Mouse (Mus musculus) CH12.LX (cell line): Measurements from ENCODE around the gene Zxdc. TPM values are rescaled to one million over a fixed set of nuclear protein-coding genes. Genes with fewer than 3 reads are reported as not detected.
A peak's percentile ranks its signal among the peaks of the same experiment; 100 is the strongest.

Experiments used
- DNase-seq: peaks from one replicate; pipeline ENCODE4 v3.0.0-alpha.2; 2013; ENCODE audit errors: extremely low read depth
- H3K27ac ChIP-seq: 2 replicates; pipeline ENCODE4 v1.5.1; 2012; ENCODE audit warnings: low read depth, mild to moderate bottlenecking, control low read depth, moderate library complexity; ENCODE audit not compliant: insufficient read depth
- H3K27me3 ChIP-seq: replicated peaks from 2 replicates; pipeline ENCODE3; 2012; ENCODE audit warnings: inconsistent platforms
- H3K36me3 ChIP-seq, 2 experiments: replicated peaks in 1 of 2; 2 replicates each; pipeline versions ENCODE3 to v1.6.1; 2012; ENCODE audit warnings: inconsistent platforms in 1 of 2, low read length in 1 of 2, mild to moderate bottlenecking in 1 of 2, mixed read lengths in 1 of 2, moderate library complexity in 1 of 2; ENCODE audit not compliant: control insufficient read depth in 1 of 2, insufficient read depth in 1 of 2
- H3K4me1 ChIP-seq, 2 experiments: 2 replicates each; pipeline ENCODE4 v1.6.1; 2012; ENCODE audit warnings: inconsistent platforms in 1 of 2, moderate library complexity in 1 of 2; ENCODE audit not compliant: insufficient read depth in 2 of 2, control insufficient read depth in 1 of 2
- H3K4me2 ChIP-seq: 2 replicates; pipeline ENCODE4 v1.6.1; 2012; ENCODE audit warnings: low read depth, mild to moderate bottlenecking, control low read depth; ENCODE audit not compliant: poor library complexity, insufficient read depth, severe bottlenecking
- H3K4me3 ChIP-seq, 3 experiments: fragments of 150-350 bp in 1 of 3; sonication (generic) in 1 of 3; replicated peaks in 1 of 3; 2 replicates each; pipeline versions ENCODE3 to v1.5.1; 2011 to 2012; ENCODE audit warnings: low read depth in 2 of 3, low read length in 2 of 3, mild to moderate bottlenecking in 2 of 3, moderate library complexity in 2 of 3, control low read depth in 1 of 3, improper control_type of control experiment in 1 of 3, inconsistent platforms in 1 of 3, mixed read lengths in 1 of 3; ENCODE audit not compliant: poor library complexity in 1 of 3
- H3K79me2 ChIP-seq: replicated peaks from 2 replicates; pipeline ENCODE4 v1.6.1; 2012; ENCODE audit warnings: mild to moderate bottlenecking, moderate library complexity; ENCODE audit not compliant: control insufficient read depth, poor library complexity, insufficient read depth, severe bottlenecking; ENCODE audit errors: extremely low read depth
- H3K9ac ChIP-seq: 2 replicates; pipeline ENCODE4 v1.6.1; 2012; ENCODE audit warnings: low read depth, mild to moderate bottlenecking, control low read depth, moderate library complexity; ENCODE audit not compliant: insufficient read depth
- H3K9me3 ChIP-seq: replicated peaks from 2 replicates; pipeline ENCODE3; 2012; ENCODE audit warnings: low read length, inconsistent platforms, mixed read lengths
- CHD2 ChIP-seq: IDR thresholded peaks from 2 replicates; pipeline ENCODE4 v1.6.1; 2011; ENCODE audit warnings: low read length, improper control_type of control experiment
- ETS1 ChIP-seq: conservative IDR thresholded peaks from 2 replicates; pipeline ENCODE4 v1.6.1; 2012; ENCODE audit warnings: low read depth, mild to moderate bottlenecking, inconsistent platforms, low read length, improper control_type of control experiment, moderate library complexity
- HCFC1 ChIP-seq: IDR thresholded peaks from 2 replicates; pipeline ENCODE4 v1.6.1; 2012; ENCODE audit warnings: low read depth, mild to moderate bottlenecking, inconsistent platforms, low read length, improper control_type of control experiment
- JUND ChIP-seq: conservative IDR thresholded peaks from 2 replicates; pipeline ENCODE4 v1.6.1; 2011; ENCODE audit warnings: low read depth, low read length, improper control_type of control experiment
- KAT2A ChIP-seq: IDR thresholded peaks from 2 replicates; pipeline ENCODE4 v1.6.1; 2012; ENCODE audit warnings: low read length, improper control_type of control experiment, inconsistent platforms; ENCODE audit not compliant: insufficient replicate concordance
- MAX ChIP-seq: IDR thresholded peaks from 2 replicates; pipeline ENCODE4 v1.6.1; 2011; ENCODE audit warnings: low read length, improper control_type of control experiment
- MAZ ChIP-seq: IDR thresholded peaks from 2 replicates; pipeline ENCODE4 v1.6.1; 2012; ENCODE audit warnings: low read depth, mild to moderate bottlenecking, inconsistent platforms, low read length, improper control_type of control experiment, moderate library complexity
- MEF2A ChIP-seq: IDR thresholded peaks from 2 replicates; pipeline ENCODE4 v1.6.1; 2014; ENCODE audit warnings: low read depth, mild to moderate bottlenecking, inconsistent platforms, low read length, improper control_type of control experiment, borderline replicate concordance
- MYC ChIP-seq: IDR thresholded peaks from 2 replicates; pipeline ENCODE4 v1.6.1; 2011; ENCODE audit warnings: low read depth, mild to moderate bottlenecking, improper control_type of control experiment, low read length
- NELFE ChIP-seq: IDR thresholded peaks from 2 replicates; pipeline ENCODE4 v1.6.1; 2011; ENCODE audit warnings: low read depth, low read length, improper control_type of control experiment
- PAX5 ChIP-seq: IDR thresholded peaks from 2 replicates; pipeline ENCODE4 v1.6.1; 2012; ENCODE audit warnings: low read length, inconsistent platforms, mixed read lengths
- POLR2A ChIP-seq: IDR thresholded peaks from 2 replicates; pipeline ENCODE4 v1.6.1; 2011; ENCODE audit warnings: low read depth, mild to moderate bottlenecking, improper control_type of control experiment, low read length
- POLR2AphosphoS2 ChIP-seq: IDR thresholded peaks from 2 replicates; pipeline ENCODE4 v1.6.1; 2011; ENCODE audit warnings: low read depth, low read length, improper control_type of control experiment
- RAD21 ChIP-seq: IDR thresholded peaks from 2 replicates; pipeline ENCODE4 v1.6.1; 2011; ENCODE audit warnings: low read depth, mild to moderate bottlenecking, low read length, improper control_type of control experiment, moderate library complexity
- RCOR1 ChIP-seq: conservative IDR thresholded peaks from 2 replicates; pipeline ENCODE4 v1.6.1; 2012; ENCODE audit warnings: low read depth, mild to moderate bottlenecking, inconsistent platforms, low read length, improper control_type of control experiment
- TBP ChIP-seq: conservative IDR thresholded peaks from 2 replicates; pipeline ENCODE4 v1.6.1; 2011; ENCODE audit warnings: low read depth, low read length, improper control_type of control experiment
- USF1 ChIP-seq: IDR thresholded peaks from 2 replicates; pipeline ENCODE4 v1.6.1; 2014; ENCODE audit warnings: low read depth, mild to moderate bottlenecking, inconsistent platforms, low read length, improper control_type of control experiment
- ZC3H11A ChIP-seq: IDR thresholded peaks from 2 replicates; pipeline ENCODE4 v1.6.1; 2012; ENCODE audit warnings: low read depth, mild to moderate bottlenecking, inconsistent platforms, low read length, improper control_type of control experiment
- ZMIZ1 ChIP-seq: IDR thresholded peaks from 2 replicates; pipeline ENCODE4 v1.6.1; 2012; ENCODE audit warnings: low read depth, mild to moderate bottlenecking, inconsistent platforms, low read length, improper control_type of control experiment
- dilution Hi-C: fragments of 300-500 bp; cut with MboI; formaldehyde crosslinking; loops from 2 replicates; pipeline ENCODE4 v1.14.3; 2020; ENCODE audit warnings: low sequenced_read_pairs; ENCODE audit not compliant: extremely low pct_unique_long_range_greater_than_20kb, extremely low pct_ligation_motif_present
- in situ Hi-C: fragments of 300-500 bp; cut with MboI; formaldehyde crosslinking; loops from 3 replicates; pipeline ENCODE4 v1.14.3; 2019; ENCODE audit warnings: low sequenced_read_pairs, low pct_ligation_motif_present, low pct_unique_long_range_greater_than_20kb, mixed read lengths
- polyA plus RNA-seq: library from polyadenylated mRNA; unstranded; fragments of >175 nt; gene quantifications from 2 replicates; pipeline ENCODE4 v1.2.1, GENCODE M21; 2012; ENCODE audit warnings: low read depth; ENCODE audit not compliant: insufficient read length
- total RNA-seq, 2 experiments: library from RNA; depleted of rRNA; stranded (reverse); fragments of 300-350 nt in 1 of 2; fragments of >200 nt in 1 of 2; gene quantifications; 2 replicates each; pipeline ENCODE4 v1.2.3; 2012 to 2014

Zxdc gene
- total and polyA plus RNA-seq, 3 experiments, result 4.7 to 8.3 (median 5.2) TPM

GRCm38 (mm10) chr6:90429911-90430310 is 60.6 kb downstream of the Zxdc start:
- DNase-seq, result peak; percentile 18
- in situ Hi-C loops (loop anchor here (10.0 kb wide), 1 partner anchor 95 kb away; no protein-coding TSS in a partner anchor), dilution Hi-C loops (no loop called here)
- Histone ChIP-seq H3K9ac (no peak overlapping the region), H3K36me3 (no peaks in the 10 kb centered on the region), H3K4me1 (peaks cover 0 to 6% of the 10 kb centered on the region in 2 experiments; a peak in 1 of 4 replicates), H3K27ac (no peak overlapping the region), H3K9me3 (no peaks in the 10 kb centered on the region), H3K27me3 (peaks cover 87% of the 10 kb centered on the region), H3K4me2 (no peak overlapping the region), H3K4me3 (no peak overlapping the region), H3K79me2 (no peaks in the 10 kb centered on the region)
- TF ChIP-seq USF1 (no peak), NELFE (no peak), POLR2AphosphoS2 (no peak), JUND (no peak), MEF2A (no peak), CHD2 (no peak), RAD21 (no peak), KAT2A (no peak), ZC3H11A (no peak), MAX (no peak), PAX5 (no peak)

DNA sequence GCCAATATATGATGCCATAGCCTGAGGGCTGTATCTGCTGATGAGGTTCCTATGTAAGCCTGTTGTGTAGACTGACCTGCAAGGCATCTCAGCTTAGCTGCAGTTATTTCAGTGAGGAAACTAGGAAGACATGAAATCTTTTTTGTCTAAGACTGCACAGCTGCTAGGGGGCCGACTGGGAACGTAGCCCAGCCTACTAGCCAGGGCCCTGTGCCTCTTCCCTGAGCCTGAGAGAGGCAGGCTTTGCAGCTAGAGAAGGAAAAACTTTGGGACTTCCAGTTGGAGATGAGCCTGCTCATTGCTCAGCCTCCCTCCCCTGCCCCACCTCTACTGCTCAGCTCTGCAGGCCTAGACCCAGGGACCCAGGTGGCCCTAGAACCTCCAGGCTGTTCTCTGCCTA is 62.2 kb downstream of the Zxdc start:
- in situ Hi-C loops (loop anchor here (10.0 kb wide), 1 partner anchor 93 kb away; no protein-coding TSS in a partner anchor), dilution Hi-C loops (no loop called here)
- H3K79me2 ChIP-seq, result no peaks in the 10 kb centered on the region
- no peaks in the 10 kb centered on the region for H3K9me3 ChIP-seq
- DNase-seq, result no peak
- H3K9ac ChIP-seq, result no peak overlapping the region
- H3K27ac ChIP-seq, result no peak overlapping the region
- no peaks in the 10 kb centered on the region for H3K36me3 ChIP-seq
- no peak for TF ChIP-seq ETS1
- TF ChIP-seq MAX, result no peak
- no peak for TF ChIP-seq HCFC1
- no peak for TF ChIP-seq MAZ
- no peak for TF ChIP-seq TBP
- no peak for TF ChIP-seq MYC
- no peak for TF ChIP-seq ZMIZ1
- no peak for TF ChIP-seq POLR2A
- TF ChIP-seq RCOR1, result no peak
- H3K4me1 ChIP-seq, result peaks cover 0 to 6% of the 10 kb centered on the region in 2 experiments; a peak in 1 of 4 replicates
- peaks cover 89% of the 10 kb centered on the region for H3K27me3 ChIP-seq
- H3K4me3 ChIP-seq, result no peak overlapping the region
- no peak overlapping the region for H3K4me2 ChIP-seq
